Mouse (Mus musculus) heart, embryonic 10.5 days (tissue): Measurements from ENCODE around the gene Dcpp2. TPM values are rescaled to one million over a fixed set of nuclear protein-coding genes. Genes with fewer than 3 reads are reported as not detected.

ENCODE experiments used
- polyA plus RNA-seq: library from polyadenylated mRNA; unstranded; fragments of >200 nt; fragmentation: Nextera tagmentation; extraction: Ambion mirVana; gene quantifications from 2 replicates; pipeline ENCODE4 v1.2.1, GENCODE M21; 2016

The Dcpp2 gene
- polyA plus RNA-seq, 1 experiment from 2014 or later, result not detected

Other genes starting within 250 kb of the Dcpp2 start
- 0.39 and 0.43 TPM in 2 replicates for gene Mmp25, start 235.6 kb upstream of the Dcpp2 start, polyA plus RNA-seq
- 0.28 and 0.40 TPM in 2 replicates for gene Bicdl2, start 220.4 kb upstream of the Dcpp2 start, polyA plus RNA-seq
- 152 and 305 TPM in 2 replicates for gene Hcfc1r1, start 207.3 kb upstream of the Dcpp2 start, polyA plus RNA-seq
- 60.1 and 63.7 TPM in 2 replicates for gene Thoc6, start 207.0 kb upstream of the Dcpp2 start, polyA plus RNA-seq
- gene Tnfrsf12a, start 203.4 kb upstream of the Dcpp2 start, polyA plus RNA-seq, result 35.4 and 72.4 TPM in 2 replicates
- gene Cldn6, start 201.6 kb upstream of the Dcpp2 start, polyA plus RNA-seq, result 7.0 and 33.4 TPM in 2 replicates
- gene Cldn9, start 196.9 kb upstream of the Dcpp2 start, polyA plus RNA-seq, result 0.76 and 2.4 TPM in 2 replicates
- not detected in 2 replicates for gene 1520401A03Rik, start 158.1 kb upstream of the Dcpp2 start, polyA plus RNA-seq
- 46.5 and 53.2 TPM in 2 replicates for gene Pkmyt1, start 154.5 kb upstream of the Dcpp2 start, polyA plus RNA-seq
- gene Paqr4, start 140.0 kb upstream of the Dcpp2 start, polyA plus RNA-seq, result 8.7 and 9.3 TPM in 2 replicates
- 0.43 and 1.9 TPM in 2 replicates for gene Kremen2, start 135.0 kb upstream of the Dcpp2 start, polyA plus RNA-seq
- 97.9 and 117 TPM in 2 replicates for gene Flywch1, start 109.3 kb upstream of the Dcpp2 start, polyA plus RNA-seq
- gene Flywch2, start 94.8 kb upstream of the Dcpp2 start, polyA plus RNA-seq, result 9.0 and 20.3 TPM in 2 replicates
- 342 and 505 TPM in 2 replicates for gene Srrm2, start 90.3 kb upstream of the Dcpp2 start, polyA plus RNA-seq
- gene Elob, start 51.7 kb upstream of the Dcpp2 start, polyA plus RNA-seq, result 907 and 984 TPM in 2 replicates
- not detected in 2 replicates for gene Prss33, start 44.8 kb upstream of the Dcpp2 start, polyA plus RNA-seq
- not detected in 2 replicates for gene Prss32, start 37.0 kb upstream of the Dcpp2 start, polyA plus RNA-seq
- 0.41 and 1.5 TPM in 2 replicates for gene Prss41, start 36.7 kb upstream of the Dcpp2 start, polyA plus RNA-seq
- gene Prss21, start 12.8 kb upstream of the Dcpp2 start, polyA plus RNA-seq, result not detected in 2 replicates
- not detected in 2 replicates for gene Dcpp1, start within 50 bp of the Dcpp2 start, polyA plus RNA-seq
- not detected in 2 replicates for gene Dcpp3, start 36.6 kb downstream of the Dcpp2 start, polyA plus RNA-seq
- gene Sbp, start 60.8 kb downstream of the Dcpp2 start, polyA plus RNA-seq, result 0.21 TPM in 1 of 2 replicates, not detected in the other
- not detected in 2 replicates for gene Sbpl, start 74.4 kb downstream of the Dcpp2 start, polyA plus RNA-seq
- 0.18 TPM in 1 of 2 replicates, not detected in the other for gene Prss30, start 99.7 kb downstream of the Dcpp2 start, polyA plus RNA-seq
- 0.25 and 1.2 TPM in 2 replicates for gene Prss22, start 117.2 kb downstream of the Dcpp2 start, polyA plus RNA-seq
- gene Prss27, start 157.3 kb downstream of the Dcpp2 start, polyA plus RNA-seq, result 0.38 and 1.2 TPM in 2 replicates
- gene Kctd5, start 192.6 kb downstream of the Dcpp2 start, polyA plus RNA-seq, result 55.2 and 71.8 TPM in 2 replicates